Mouse (Mus musculus) hindbrain, embryonic 10.5 days (tissue): ENCODE data around the gene U2af1. TPM values are rescaled to one million over a fixed set of nuclear protein-coding genes. Genes with fewer than 3 reads are reported as not detected.
"Not testable (repeated sequence)": the region's sequence is repeated elsewhere in the genome, so short reads cannot be mapped to it uniquely, and the experiment has no call there.

Source experiments
- DNase-seq: peaks from one replicate; pipeline ENCODE4 v3.0.0-alpha.2; 2017; ENCODE audit warnings: low spot score
- H3K27ac ChIP-seq: fragments of 300-500 bp; sonication (generic); 2 replicates; pipeline ENCODE4 v1.5.1; 2016; ENCODE audit warnings: mild to moderate bottlenecking, moderate library complexity
- H3K27me3 ChIP-seq: fragments of 300-500 bp; sonication (generic); 2 replicates; pipeline ENCODE4 v1.6.1; 2016; ENCODE audit warnings: mild to moderate bottlenecking; ENCODE audit not compliant: poor library complexity, insufficient read depth, severe bottlenecking
- H3K36me3 ChIP-seq: fragments of 300-500 bp; sonication (generic); 2 replicates; pipeline ENCODE4 v1.6.1; 2016; ENCODE audit warnings: mild to moderate bottlenecking, moderate library complexity
- H3K4me1 ChIP-seq: fragments of 300-500 bp; sonication (generic); replicated peaks from 2 replicates; pipeline ENCODE4 v1.6.1; 2016; ENCODE audit warnings: mild to moderate bottlenecking
- H3K4me3 ChIP-seq: fragments of 300-500 bp; sonication (generic); 2 replicates; pipeline ENCODE4 v1.5.1; 2016; ENCODE audit warnings: mild to moderate bottlenecking, moderate library complexity
- H3K9me3 ChIP-seq: fragments of 300-500 bp; sonication (generic); 2 replicates; pipeline ENCODE4 v1.6.1; 2016; ENCODE audit warnings: mild to moderate bottlenecking, moderate library complexity
- WGBS: fragments of 180-500 bp; shearing (Covaris S2); methylation state at CpG from one replicate; pipeline ENCODE4 v1.1.7; 2016; 5-methylcytosine and 5-hydroxymethylcytosine counted together
- polyA plus RNA-seq: library from polyadenylated mRNA; unstranded; fragments of >200 nt; fragmentation: Nextera tagmentation; extraction: Ambion mirVana; gene quantifications from 2 replicates; pipeline ENCODE4 v1.2.1, GENCODE M21; 2016

The U2af1 gene
- polyA plus RNA-seq, 1 experiment from 2014 or later = 344 TPM

- H3K4me1 ChIP-seq = peaks cover 18% of the 10 kb centered on the region
- peaks cover 43% of the 10 kb centered on the region for H3K27me3 ChIP-seq
- WGBS = 7% methylated on average over 45 of the region's 45 CpGs
- H3K27ac ChIP-seq = peak overlapping the region; percentile 70
- H3K9me3 ChIP-seq = no peaks in the 10 kb centered on the region
- no peaks in the 10 kb centered on the region for H3K36me3 ChIP-seq
- DNase-seq = peak; percentile 9
- H3K4me3 ChIP-seq = peak overlapping the region; percentile 63
These were observed 22.3 kb downstream of the U2af1 start for GRCm38 (mm10) chr17:31636277-31636941.

- Histone ChIP-seq H3K27me3 (peaks cover 43% of the 10 kb centered on the region), H3K27ac (no peak overlapping the region), H3K4me3 (no peak overlapping the region), H3K9me3 (no peaks in the 10 kb centered on the region), H3K4me1 (peaks cover 18% of the 10 kb centered on the region), H3K36me3 (no peaks in the 10 kb centered on the region)
- 57% methylated on average over 11 of the region's 11 CpGs for WGBS
- DNase-seq = no peak
These were observed 22.9 kb downstream of the U2af1 start for GRCm38 (mm10) chr17:31635781-31636180.

GRCm38 (mm10) chr17:31634896-31635295, 23.8 kb downstream of the U2af1 start:
- 79% methylated on average over 5 of the region's 5 CpGs for WGBS
- no peaks in the 10 kb centered on the region for H3K36me3 ChIP-seq
- no peak overlapping the region for H3K27ac ChIP-seq

GRCm38 (mm10) chr17:31633007-31633406, 25.7 kb downstream of the U2af1 start:
- WGBS = 80% methylated on average over 6 of the region's 6 CpGs
- Histone ChIP-seq H3K27me3 (peaks cover 33% of the 10 kb centered on the region), H3K4me3 (no peak overlapping the region), H3K27ac (no peak overlapping the region), H3K9me3 (no peaks in the 10 kb centered on the region), H3K4me1 (peaks cover 18% of the 10 kb centered on the region), H3K36me3 (no peaks in the 10 kb centered on the region)
- no peak for DNase-seq

More at GRCm38 (mm10) chr17:31634896-31635295, 23.8 kb downstream of the U2af1 start:
- no peaks in the 10 kb centered on the region for H3K9me3 ChIP-seq
- H3K27me3 ChIP-seq = peaks cover 41% of the 10 kb centered on the region
- H3K4me1 ChIP-seq = peaks cover 18% of the 10 kb centered on the region
- DNase-seq = no peak
- no peak overlapping the region for H3K4me3 ChIP-seq

GRCm38 (mm10) chr17:31631081-31631800, 27.5 kb downstream of the U2af1 start:
- Histone ChIP-seq H3K27me3 (peaks cover 15% of the 10 kb centered on the region), H3K4me1 (peaks cover 5% of the 10 kb centered on the region), H3K27ac (no peak overlapping the region), H3K36me3 (no peaks in the 10 kb centered on the region), H3K9me3 (peaks cover 5% of the 10 kb centered on the region; the same call in 1 of the 2 replicates), H3K4me3 (no peak overlapping the region)
- WGBS = 87% methylated on average over 10 of the region's 10 CpGs
- DNase-seq = no peak

- Histone ChIP-seq H3K9me3 (peaks cover 5% of the 10 kb centered on the region; the same call in 1 of the 2 replicates), H3K4me1 (no peaks in the 10 kb centered on the region), H3K4me3 (no peak overlapping the region), H3K27ac (no peak overlapping the region), H3K27me3 (no peaks in the 10 kb centered on the region), H3K36me3 (no peaks in the 10 kb centered on the region)
- no peak for DNase-seq
- 93% methylated on average over 2 of the region's 2 CpGs for WGBS
These were observed 30.7 kb downstream of the U2af1 start for GRCm38 (mm10) chr17:31627961-31628360.

- Histone ChIP-seq H3K27ac (no peak overlapping the region), H3K9me3 (peaks cover 5% of the 10 kb centered on the region; the same call in 1 of the 2 replicates), H3K4me1 (no peaks in the 10 kb centered on the region), H3K4me3 (no peak overlapping the region), H3K27me3 (no peaks in the 10 kb centered on the region), H3K36me3 (no peaks in the 10 kb centered on the region)
- 92% methylated on average over 4 of the region's 4 CpGs for WGBS
- DNase-seq = no peak
These were observed 35.6 kb downstream of the U2af1 start for GRCm38 (mm10) chr17:31623101-31623500.

- H3K36me3 ChIP-seq = peaks cover 3% of the 10 kb centered on the region; the same call in 1 of the 2 replicates
- DNase-seq = no peak
- no peaks in the 10 kb centered on the region for H3K9me3 ChIP-seq
- H3K27me3 ChIP-seq = no peaks in the 10 kb centered on the region
- no peak overlapping the region for H3K4me3 ChIP-seq
- no peaks in the 10 kb centered on the region for H3K4me1 ChIP-seq
- 93% methylated on average over 4 of the region's 4 CpGs for WGBS
- no peak overlapping the region for H3K27ac ChIP-seq
These were observed 45.5 kb downstream of the U2af1 start for GRCm38 (mm10) chr17:31613086-31613755.

- Histone ChIP-seq H3K4me1 (no peaks in the 10 kb centered on the region), H3K27me3 (no peaks in the 10 kb centered on the region), H3K9me3 (no peaks in the 10 kb centered on the region), H3K4me3 (no peak overlapping the region), H3K27ac (no peak overlapping the region), H3K36me3 (peaks cover 18% of the 10 kb centered on the region)
- DNase-seq = no peak
- WGBS = 91% methylated on average over 3 of the region's 3 CpGs
These were observed 48.8 kb downstream of the U2af1 start for GRCm38 (mm10) chr17:31609895-31610294.

GRCm38 (mm10) chr17:31609173-31609572, 49.5 kb downstream of the U2af1 start:
- WGBS = 95% methylated on average over 3 of the region's 3 CpGs
- H3K4me3 ChIP-seq, H3K27ac ChIP-seq, H3K27me3 ChIP-seq, H3K4me1 ChIP-seq, H3K9me3 ChIP-seq, DNase-seq: not testable (repeated sequence)
- H3K36me3 ChIP-seq = peaks cover 25% of the 10 kb centered on the region

- Histone ChIP-seq H3K9me3 (no peaks in the 10 kb centered on the region), H3K27ac (no peak overlapping the region), H3K36me3 (peaks cover 42% of the 10 kb centered on the region), H3K4me3 (no peak overlapping the region), H3K27me3 (no peaks in the 10 kb centered on the region), H3K4me1 (no peaks in the 10 kb centered on the region)
- WGBS = 79% methylated on average over 8 of the region's 8 CpGs
- no peak for DNase-seq
These were observed 51.3 kb downstream of the U2af1 start for GRCm38 (mm10) chr17:31607256-31607951.

GRCm38 (mm10) chr17:31606424-31606823, 52.3 kb downstream of the U2af1 start:
- 83% methylated on average over 7 of the region's 7 CpGs for WGBS
- Histone ChIP-seq H3K4me1 (no peaks in the 10 kb centered on the region), H3K27me3 (no peaks in the 10 kb centered on the region), H3K27ac (no peak overlapping the region), H3K36me3 (peaks cover 49% of the 10 kb centered on the region), H3K9me3 (no peaks in the 10 kb centered on the region), H3K4me3 (no peak overlapping the region)
- DNase-seq = no peak
